Mouse (Mus musculus) lung, postnatal 14 days (tissue): ENCODE measurements around the gene Osr1.

Experiments
- DNase-seq: peaks from one replicate; pipeline ENCODE4 v3.0.0; 2021

Gene Osr1

DNA sequence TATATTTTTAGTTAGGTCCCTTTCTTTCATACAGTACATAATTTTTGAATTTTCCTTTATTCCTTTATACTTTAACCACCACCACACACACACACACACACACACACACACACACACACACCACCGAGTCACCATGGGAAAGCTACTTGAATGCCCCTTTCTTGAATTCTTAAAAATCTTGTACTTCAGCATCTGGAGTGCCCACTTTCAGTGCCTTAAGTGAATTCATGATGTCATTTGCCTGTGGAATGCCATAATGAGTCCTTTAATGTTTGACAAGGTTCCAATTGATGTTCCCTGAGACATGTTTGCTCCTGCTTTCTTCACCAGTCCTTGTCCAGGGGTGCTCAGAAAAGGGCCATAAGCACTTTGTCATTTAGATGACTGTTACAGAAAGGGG lies 17.8 kb downstream of the Osr1 start:
- no peak for DNase-seq

DNA sequence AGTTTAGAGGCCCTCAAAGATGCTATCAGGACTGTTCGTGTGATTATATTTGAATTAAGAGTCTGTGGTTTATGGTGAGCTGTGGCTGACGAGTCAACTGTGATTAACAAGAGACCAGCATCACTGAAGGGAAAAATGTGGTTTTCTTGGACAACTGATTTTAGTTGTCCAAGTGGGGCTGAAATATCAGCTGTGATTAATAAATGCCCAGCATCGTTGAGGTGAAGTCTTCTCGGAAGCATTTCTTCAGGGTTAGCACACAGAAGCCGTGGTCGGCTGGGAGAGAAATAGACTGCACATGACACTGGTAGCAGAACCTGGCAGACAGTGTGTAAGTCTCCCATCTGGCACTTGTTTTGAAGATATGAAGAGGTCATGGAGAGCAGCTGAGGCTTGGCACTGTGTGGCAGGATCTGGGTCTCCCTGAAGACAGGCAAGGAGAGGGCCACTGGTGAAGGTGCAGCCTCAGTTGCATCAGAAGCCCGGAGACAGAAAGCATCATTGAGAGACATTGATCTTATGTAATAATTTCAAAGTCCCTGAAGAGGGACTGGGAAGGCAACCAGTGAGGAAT lies 19.7 kb downstream of the Osr1 start:
- DNase-seq, result no peak

DNA sequence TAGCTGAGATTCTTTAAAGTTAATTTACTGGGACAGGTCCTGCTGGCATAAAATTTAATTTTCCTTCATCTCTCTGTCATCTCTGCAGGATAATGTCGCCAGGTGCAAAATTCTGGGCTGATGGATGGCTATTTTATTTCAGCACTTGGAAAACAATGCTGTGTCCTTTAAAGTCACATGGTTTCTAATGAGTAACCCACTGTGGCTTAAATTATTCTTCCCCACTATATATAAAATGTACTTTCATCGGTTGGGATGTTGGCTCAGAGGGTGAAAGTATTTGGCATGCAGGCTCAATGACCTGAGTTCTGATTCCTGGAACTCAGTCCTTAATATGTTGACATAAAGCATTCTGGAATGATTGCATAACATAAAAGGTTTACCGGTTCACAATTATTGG lies 21.2 kb downstream of the Osr1 start:
- DNase-seq, result no peak

DNA sequence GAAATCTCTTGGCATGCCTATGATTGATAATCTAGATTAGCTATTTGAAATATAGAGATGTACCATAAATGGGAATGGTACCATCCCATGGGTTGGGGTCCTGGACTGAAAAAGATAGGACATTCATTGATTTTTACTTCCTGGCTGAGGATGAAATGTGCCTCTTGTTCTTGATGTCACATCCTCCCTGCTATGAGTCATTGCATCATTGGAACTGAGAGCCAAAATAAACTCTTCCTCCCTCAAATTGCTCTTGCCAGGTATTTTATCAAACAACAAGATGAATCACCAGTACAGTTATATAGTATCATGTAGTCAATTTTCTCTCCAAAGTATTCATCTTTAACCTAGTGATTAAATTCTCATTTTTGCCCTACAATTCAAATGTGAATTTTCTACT lies 28.3 kb downstream of the Osr1 start:
- no peak for DNase-seq
